Mouse (Mus musculus): Measurements from ENCODE around the gene Tbc1d7.

DNA sequence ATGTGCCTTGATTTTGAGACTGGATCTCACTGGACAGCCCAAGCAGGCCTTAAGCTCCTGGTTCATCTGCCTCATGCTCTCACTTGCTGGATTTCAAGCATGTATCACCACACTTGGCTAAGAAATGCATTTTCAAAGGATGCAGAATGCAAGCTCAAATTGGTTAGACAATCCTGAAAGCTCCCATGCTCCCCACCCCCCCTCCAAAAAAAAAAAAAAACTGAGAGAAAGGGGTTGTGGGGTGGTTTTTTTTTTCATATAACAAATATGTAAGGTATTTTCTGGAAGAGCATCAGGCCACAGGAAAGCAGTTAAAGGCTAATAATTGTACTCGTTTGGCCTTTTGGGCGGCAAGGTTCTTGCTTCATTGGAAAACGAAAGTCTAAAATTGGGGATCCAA is 58.2 kb downstream of the Tbc1d7 start:
- no peak for TF ChIP-seq CTCF (IDR thresholded peaks at IDR 0.05)
- TF ChIP-seq EP300 (IDR thresholded peaks at IDR 0.05): no peak

Measured in lung, postnatal 0 days (tissue).